Mouse (Mus musculus) urinary bladder, postnatal 4 days (tissue): ENCODE data around the gene Letmd1.
A peak's percentile ranks its signal among the peaks of the same experiment; 100 is the strongest.
"Not testable (repeated sequence)": the region's sequence is repeated elsewhere in the genome, so short reads cannot be mapped to it uniquely, and the experiment has no call there.

ENCODE experiments used
- DNase-seq, 2 experiments: peaks; one replicate each; pipeline ENCODE4 v3.0.0; 2021 to 2022; ENCODE audit warnings: low spot score in 2 of 2

Gene Letmd1

DNA sequence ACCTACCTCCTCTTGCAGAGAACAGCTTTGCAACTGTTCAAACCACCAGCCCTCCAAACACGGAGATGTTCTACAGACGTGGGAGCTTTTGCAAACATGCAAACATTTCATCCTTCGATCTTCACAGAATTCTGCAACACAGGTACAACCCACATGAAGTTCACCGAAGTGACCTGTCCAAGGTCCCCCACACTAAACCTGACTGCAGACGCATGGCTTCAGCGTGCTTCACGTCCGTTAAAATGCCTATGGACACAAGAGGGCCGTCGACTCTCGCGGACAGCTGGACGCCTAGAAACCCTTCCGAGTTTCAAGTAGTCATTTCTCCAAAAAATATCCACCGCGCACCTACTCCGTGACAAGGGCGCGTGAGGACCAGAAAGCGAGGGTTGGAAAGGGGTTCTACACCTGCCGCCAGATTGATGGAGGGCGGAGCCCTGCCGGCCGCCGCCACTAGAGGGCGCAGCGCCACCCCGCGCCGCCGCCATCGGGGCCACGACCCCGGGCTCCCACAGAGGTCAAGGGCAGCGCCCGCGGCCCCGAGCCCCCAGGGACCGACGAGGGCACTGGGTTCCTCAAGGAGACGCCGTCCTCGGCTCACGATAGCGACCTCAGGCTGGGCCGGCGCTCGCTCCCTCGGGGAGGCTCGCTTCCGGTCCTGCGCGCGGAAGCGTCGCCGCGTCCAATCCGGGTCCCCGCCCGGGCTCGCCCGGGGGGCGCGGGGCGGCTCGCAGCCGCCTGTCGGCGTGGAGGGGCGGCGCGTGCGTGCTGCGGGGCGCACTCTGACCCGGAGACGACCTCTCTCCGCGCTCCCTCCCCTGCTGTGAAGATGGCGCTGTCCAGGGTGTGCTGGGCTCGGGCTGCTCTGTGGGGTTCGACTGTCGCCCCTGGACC, at the start of gene Letmd1:
Gene Letmd1 (plus strand): TSS at position 729 of the 894 bp plus-strand sequence.
- peak; percentile 85 to 87 for DNase-seq

- DNase-seq: no peak
These were observed 49.5 kb upstream of the Letmd1 start for GRCm38 (mm10) chr15:100419311-100419710.

GRCm38 (mm10) chr15:100419901-100420745, 48.7 kb upstream of the Letmd1 start:
- DNase-seq: no peak

DNA sequence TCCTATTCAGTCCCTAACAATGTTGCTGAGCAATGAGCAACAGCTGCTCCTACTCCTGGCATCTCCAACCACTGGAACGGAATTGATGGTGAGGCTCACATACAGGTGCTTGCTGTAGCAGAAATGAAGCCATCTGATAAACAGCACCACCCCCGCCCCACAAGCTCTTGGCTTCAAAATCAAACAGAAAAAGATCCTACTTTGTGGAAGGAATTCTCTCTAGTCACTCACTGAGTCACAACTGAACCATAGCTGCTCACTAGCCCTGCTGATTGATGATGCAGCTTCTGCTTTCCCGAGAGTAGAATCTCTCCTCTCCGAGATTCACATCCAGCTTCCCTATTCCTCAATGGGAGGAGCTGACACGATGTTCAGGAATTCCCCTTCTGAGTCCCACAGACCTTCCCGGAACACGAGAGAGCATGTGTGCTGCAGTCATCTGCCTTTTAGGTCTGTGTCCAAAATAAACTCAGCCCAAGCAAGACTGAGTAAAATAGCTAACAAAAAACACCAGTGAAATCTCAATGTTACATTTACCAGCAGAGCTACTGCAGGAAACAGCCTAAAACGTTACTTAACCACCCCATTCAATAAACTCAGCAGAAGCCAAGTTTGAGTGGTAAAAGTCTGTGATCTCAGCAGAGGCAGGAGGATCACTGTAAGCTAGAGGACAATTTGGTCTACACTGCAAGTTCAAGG, 47.6 kb upstream of the Letmd1 start:
- no peak for DNase-seq

DNA sequence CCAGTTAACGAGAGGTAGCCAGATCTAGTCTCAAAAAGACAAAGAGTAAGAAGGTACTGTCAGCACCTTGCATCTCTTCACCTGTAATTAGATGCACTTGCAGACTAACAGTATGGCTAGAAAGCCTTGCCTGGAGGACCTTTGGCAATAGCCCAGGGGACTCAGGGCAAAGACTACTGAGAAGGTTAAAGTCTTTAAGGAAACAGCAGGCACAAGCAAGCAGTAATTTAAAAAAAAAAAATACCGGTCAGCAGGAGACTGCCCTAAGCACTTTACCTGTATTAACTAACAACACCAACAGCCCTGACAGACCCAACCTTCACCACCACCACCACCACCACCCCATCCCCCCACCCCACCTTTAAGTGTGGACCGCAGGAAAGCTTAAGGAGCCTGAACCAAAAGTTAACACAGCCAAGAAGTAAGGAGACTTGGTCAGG, 47.0 kb upstream of the Letmd1 start, which contains the start of gene Gm5475:
Gene Gm5475 (plus strand): TSS at position 390 of the 440 bp plus-strand sequence.
- DNase-seq: not testable (repeated sequence)

DNA sequence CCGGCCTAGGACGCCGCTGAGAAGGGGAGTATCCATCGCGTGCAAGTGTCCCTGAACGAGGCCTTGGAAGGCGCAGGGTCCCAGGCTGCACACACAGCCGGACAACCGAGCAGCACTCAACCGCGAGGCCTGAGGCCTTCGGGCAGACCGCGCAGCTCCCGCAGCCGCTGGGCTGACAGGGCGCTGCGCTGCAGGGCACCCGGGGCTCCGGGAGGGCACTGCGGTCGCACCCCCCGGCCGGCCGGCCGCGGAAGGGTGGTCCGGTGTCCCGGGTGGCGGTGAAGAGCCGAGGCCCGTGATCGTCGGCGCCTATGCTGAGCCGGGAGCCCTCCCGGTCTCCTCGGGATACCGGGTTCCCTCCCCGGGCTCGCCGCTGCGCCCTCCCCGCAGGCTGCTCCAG, 46.3 kb upstream of the Letmd1 start:
- no peak for DNase-seq

GRCm38 (mm10) chr15:100422899-100423860, 45.6 kb upstream of the Letmd1 start:
- peak; percentile 96 to 97 for DNase-seq

DNA sequence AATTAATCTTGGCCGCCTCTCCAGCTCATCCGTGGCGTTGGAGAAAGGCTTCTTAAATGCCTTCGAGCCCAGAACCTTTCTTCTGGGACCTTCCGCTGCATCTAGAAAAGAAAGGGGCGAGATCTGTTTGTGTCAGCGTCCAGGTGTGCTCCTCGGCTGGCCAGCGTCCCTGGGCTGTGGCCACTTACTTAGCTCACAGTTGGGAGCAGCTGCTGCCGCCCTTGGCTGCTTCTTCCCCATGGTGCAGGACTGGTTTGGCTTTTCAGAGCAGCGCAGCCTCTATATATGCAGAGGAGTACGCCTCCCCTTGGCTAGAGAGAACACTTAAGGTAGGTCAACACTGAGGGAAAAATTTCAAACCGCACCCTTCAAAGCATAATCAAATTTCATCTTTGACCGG, 44.9 kb upstream of the Letmd1 start:
- DNase-seq: no peak

DNA sequence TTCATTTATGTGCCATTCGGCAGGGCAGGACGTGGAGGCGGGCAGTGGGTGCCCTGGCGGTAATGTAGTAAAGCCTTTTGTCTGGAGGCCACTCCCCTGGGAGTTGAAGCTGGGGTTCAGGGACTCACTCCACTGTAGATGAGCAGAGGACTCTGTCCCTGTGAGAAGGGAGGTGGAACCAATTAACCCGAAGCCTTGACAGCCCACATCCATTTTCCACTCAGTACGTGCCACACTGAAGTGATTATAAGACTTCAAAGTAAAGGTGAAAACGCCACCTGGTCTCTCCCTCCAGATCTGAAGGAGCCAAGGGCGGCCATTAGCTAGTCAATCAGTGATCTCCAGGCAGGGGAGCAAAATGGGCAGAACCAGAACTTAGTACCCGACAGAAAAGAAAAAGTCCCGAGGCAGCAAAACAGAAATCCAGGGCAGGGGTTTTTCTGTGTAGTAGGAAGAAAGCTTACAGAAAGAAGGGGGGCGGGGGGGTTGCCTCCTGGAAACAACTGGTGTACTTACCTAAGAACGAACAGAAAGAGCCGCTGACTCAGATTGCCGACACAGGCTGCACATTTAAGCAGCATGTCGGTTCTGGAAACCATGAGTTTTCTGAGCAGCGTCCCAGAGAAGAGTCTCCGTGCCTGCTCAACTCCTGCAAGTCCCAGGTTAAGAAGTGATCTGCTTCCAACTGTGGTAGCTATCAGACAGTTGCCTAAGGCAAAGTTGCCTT, 44.3 kb upstream of the Letmd1 start, which contains the start of gene Slc11a2:
Gene Slc11a2 (minus strand): TSS at position 677 of the 727 bp plus-strand sequence.
- no peak for DNase-seq

DNA sequence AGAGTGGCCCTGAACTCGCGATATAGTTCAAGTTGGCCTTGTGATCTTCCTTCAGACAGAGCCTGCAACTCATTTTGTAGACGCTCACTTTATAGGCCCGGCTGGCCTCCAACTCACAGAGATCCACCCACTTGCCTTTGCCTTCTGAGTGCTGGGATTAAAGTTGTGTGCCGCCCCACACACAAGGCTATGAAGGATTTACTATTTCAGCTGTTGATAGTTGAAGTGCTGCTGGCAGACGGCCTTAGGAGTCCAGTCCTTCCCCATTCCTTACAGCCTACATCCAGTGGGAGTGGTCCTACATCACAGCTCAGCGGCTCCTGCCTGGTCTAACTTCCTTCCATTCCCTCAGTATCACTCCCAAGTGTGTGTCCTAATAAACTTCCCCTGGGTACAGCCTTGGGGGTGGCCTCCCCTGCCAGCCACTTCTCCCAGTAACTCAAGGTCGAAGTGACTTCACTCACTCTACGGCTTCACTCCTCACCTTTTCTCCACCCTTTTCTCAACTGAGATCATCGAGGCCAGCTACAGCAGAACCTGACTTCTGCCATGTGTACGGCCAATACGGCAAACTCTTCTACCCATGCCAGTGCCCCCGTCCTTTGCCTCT, 40.4 kb upstream of the Letmd1 start:
- DNase-seq: peak; percentile 64 to 66

DNA sequence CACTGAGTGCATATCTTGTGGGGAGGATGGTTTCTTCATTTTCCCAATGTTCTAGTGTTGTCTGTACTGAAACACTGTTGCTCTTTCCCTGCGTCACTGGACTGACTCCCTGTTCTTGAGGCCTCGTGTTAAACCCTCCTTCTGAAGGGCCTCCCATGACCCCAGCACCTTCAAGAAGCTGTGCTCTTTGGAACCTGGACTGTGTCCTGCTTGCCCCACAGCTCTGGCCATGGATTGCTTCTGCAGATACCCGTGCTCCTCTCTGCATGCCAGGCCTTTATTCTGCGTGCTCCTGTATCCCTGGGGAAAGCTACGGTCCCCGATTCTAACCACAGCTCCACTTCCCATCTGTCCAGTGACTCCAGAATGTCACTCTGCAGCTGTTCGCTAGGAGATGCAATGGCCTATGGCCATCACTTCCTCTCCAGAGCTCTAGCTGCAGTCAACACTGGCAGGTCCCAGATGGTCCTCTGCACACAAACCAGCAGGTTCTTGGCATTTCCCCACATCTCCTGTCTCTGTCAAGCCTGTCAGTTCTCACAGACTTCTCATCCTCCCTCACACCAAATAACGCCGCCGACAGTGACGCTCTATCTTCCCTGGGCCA, 38.8 kb upstream of the Letmd1 start:
- DNase-seq: no peak

DNA sequence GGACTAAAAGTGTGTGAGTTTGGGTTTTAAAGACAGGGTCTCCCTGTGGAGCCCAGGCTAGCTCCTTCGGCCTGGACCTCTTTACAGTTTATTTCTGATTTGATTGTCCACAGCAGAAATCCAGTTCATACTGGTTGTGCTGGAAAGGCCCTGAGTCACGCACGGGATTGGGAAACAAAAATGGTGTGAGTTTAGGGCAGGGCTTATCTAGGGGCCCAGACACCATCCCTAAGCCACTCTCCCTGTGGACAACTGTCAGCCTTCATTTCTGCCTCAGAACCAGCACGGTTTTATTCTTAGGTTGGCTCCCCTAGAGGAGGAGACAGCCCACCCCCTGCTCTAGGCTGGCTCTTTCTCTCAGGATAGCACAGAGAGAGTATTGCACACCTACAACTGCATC, 35.6 kb upstream of the Letmd1 start:
- DNase-seq: no peak

DNA sequence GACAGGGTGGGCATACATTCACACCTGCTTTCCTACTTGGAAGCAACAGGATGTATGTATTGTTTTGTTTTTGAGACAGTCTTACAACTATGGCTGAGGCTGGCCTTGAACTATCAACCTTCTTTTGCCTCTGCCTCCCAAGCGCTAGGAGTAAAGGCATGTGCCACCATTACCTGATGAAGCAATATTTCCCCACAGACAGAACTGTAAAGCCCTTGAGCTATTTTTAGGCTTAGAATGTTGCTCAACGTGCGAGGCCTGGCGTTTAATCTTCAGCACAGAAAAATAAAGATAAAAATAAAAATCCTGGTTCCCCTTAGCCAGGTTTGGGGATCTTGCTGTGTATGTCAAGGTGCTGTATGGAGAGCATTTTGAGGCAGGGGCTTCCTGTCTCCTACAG, 32.7 kb upstream of the Letmd1 start:
- DNase-seq: no peak

GRCm38 (mm10) chr15:100436518-100436917, 32.3 kb upstream of the Letmd1 start:
- DNase-seq: no peak

DNA sequence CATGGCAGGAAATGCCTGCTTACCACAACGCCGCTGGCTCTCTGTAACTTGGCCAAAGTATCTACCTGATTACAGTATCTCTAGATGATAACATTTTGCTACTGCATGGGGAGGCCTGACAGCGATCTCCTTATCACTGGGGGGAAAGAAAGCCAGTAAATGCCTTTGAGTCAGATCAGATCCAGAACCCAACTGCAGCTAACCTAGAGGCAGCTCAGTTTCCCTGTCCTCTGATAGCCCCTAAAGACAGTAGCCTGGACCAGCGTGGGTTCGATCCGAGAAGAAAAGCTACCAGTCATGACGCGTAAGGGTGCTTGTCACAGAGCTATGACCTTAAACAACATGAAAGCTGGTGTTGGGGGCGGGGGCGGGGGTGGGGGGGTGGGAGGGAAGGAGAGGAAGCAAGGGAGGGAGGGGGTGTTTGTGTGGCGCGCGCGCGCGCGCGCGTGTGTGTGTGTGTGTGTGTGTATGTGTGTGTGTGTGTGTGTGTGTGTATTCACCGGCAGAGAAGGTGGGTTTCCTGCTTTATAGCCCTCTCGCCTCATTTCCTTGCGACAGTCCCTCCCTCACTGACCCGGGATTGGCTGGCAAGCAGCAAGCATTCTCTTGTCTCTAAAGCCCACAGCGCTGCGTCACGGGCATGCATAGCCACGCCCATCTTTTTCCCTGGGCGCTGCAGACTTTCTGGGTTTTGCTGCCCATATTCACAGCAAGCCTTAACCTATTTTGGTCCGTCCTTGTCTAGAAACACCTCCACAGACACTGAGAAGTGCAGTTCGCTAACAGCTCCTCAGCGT, 25.5 kb upstream of the Letmd1 start:
- DNase-seq: peak; percentile 75 to 83

- DNase-seq: no peak
These were observed 21.9 kb upstream of the Letmd1 start for GRCm38 (mm10) chr15:100446887-100447286.

GRCm38 (mm10) chr15:100448572-100448971, 20.3 kb upstream of the Letmd1 start:
- no peak for DNase-seq

DNA sequence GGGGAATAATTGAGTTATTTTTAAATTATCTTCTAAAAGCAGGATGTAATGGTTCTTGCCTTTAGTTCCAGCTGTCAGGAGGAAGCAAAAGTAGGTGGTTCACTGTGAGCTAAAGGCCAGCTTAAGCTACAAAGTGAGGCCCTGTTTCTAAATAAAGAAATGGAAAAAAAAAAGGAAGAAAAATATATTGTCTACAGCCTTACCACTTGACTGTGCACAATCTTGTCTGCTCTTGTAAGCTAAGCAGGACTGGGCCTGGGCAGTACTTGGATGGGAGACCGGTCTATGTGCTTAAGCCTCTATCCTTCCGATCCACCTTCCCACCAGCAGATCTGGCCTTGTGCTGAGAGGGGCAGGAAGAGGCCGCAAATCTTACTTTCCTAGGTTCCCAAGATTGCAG, 19.3 kb upstream of the Letmd1 start:
- DNase-seq: no peak
